Mouse (Mus musculus): ENCODE measurements around the gene 4933427D14Rik. TPM values are rescaled to one million over a fixed set of nuclear protein-coding genes. Genes with fewer than 3 reads are reported as not detected.

The 4933427D14Rik gene
- total RNA-seq, 2 experiments from 2014 or later, result 4.7 to 5.2 TPM

- no peak for DNase-seq
- intact Hi-C loops (cut with DNase I), result loop anchor here (5.0 kb wide), 1 partner anchor 38 kb away; no protein-coding TSS in a partner anchor
Measured at GRCm38 (mm10) chr11:72125781-72126180, 81.5 kb downstream of the 4933427D14Rik start.

- DNase-seq, result no peak
- intact Hi-C loops (cut with DNase I), result no loop called here
Measured at GRCm38 (mm10) chr11:72123531-72123930, 83.7 kb downstream of the 4933427D14Rik start.

- no peak for DNase-seq
- intact Hi-C loops (cut with DNase I), result no loop called here
Measured at GRCm38 (mm10) chr11:72120354-72120753, 86.9 kb downstream of the 4933427D14Rik start.

- intact Hi-C loops (cut with DNase I), result no loop called here
- no peak for DNase-seq
Measured at GRCm38 (mm10) chr11:72118630-72119029, 88.6 kb downstream of the 4933427D14Rik start.

- no peak for DNase-seq
- intact Hi-C loops (cut with DNase I), result no loop called here
Measured at GRCm38 (mm10) chr11:72113296-72113695, 94.0 kb downstream of the 4933427D14Rik start.

- DNase-seq, result no peak
- intact Hi-C loops (cut with DNase I), result no loop called here
Measured at GRCm38 (mm10) chr11:72110726-72111125, 96.5 kb downstream of the 4933427D14Rik start.

- DNase-seq, result no peak
- intact Hi-C loops (cut with DNase I), result no loop called here
Measured at GRCm38 (mm10) chr11:72104223-72104622, 103.0 kb downstream of the 4933427D14Rik start.

Other genes starting within 250 kb of the 4933427D14Rik start
- gene Aipl1, start 169.9 kb downstream of the 4933427D14Rik start, total RNA-seq (2021), result not detected
- gene Pimreg, start 165.4 kb downstream of the 4933427D14Rik start, total RNA-seq (2021), result 1 to 10 TPM; 6.1 to 6.8 TPM
- gene Pitpnm3, start 71.7 kb downstream of the 4933427D14Rik start, total RNA-seq (2021), result 1 to 10 TPM; 1.3 to 1.6 TPM
- under 1 TPM; 0.41 to 0.74 TPM for gene Gm43951, start 619 bp downstream of the 4933427D14Rik start, total RNA-seq (2021)
- 10 to 100 TPM; 40.3 to 43.6 TPM for gene Txndc17, start 88 bp upstream of the 4933427D14Rik start, total RNA-seq (2021)
- gene Med31, start 8.1 kb upstream of the 4933427D14Rik start, total RNA-seq (2021), result 10 to 100 TPM in 1 of 2 experiments, 1 to 10 TPM in 1; 9.1 to 11.9 TPM
- gene Slc13a5, start 59.8 kb upstream of the 4933427D14Rik start, total RNA-seq (2021), result not detected
- 10 to 100 TPM in 1 of 2 experiments, 1 to 10 TPM in 1; 8.9 to 10.7 TPM for gene Xaf1, start 94.2 kb upstream of the 4933427D14Rik start, total RNA-seq (2021)
- not detected for gene Fbxo39, start 107.0 kb upstream of the 4933427D14Rik start, total RNA-seq (2021)
- under 1 TPM in 1 of 2 experiments, not detected in 1; 0.26 TPM for gene Tekt1, start 155.0 kb upstream of the 4933427D14Rik start, total RNA-seq (2021)
- gene Smtnl2, start 204.3 kb upstream of the 4933427D14Rik start, total RNA-seq (2021), result 10 to 100 TPM; 27.1 to 30.5 TPM
- gene Ggt6, start 228.1 kb upstream of the 4933427D14Rik start, total RNA-seq (2021), result under 1 TPM in 1 of 2 experiments, not detected in 1; 0.39 TPM
- 10 to 100 TPM; 38.0 to 38.4 TPM for gene Mybbp1a, start 233.9 kb upstream of the 4933427D14Rik start, total RNA-seq (2021)